Mouse (Mus musculus) left cerebral cortex, postnatal 25 days (tissue): ENCODE results near the gene Rpl3. TPM values are rescaled to one million over a fixed set of nuclear protein-coding genes. Genes with fewer than 3 reads are reported as not detected.
"Not testable (repeated sequence)": the region's sequence is repeated elsewhere in the genome, so short reads cannot be mapped to it uniquely, and the experiment has no call there.

ENCODE experiments used
- DNase-seq, 2 experiments: peaks; one replicate each; pipeline ENCODE4 v3.0.0; 2022; ENCODE audit warnings: low spot score in 2 of 2, mixed read lengths in 1 of 2
- intact Hi-C: fragments of 180-260 bp; cut with DNase I; formaldehyde crosslinking; loops from one replicate; pipeline ENCODE4 v1.15.1; 2025
- total RNA-seq, 2 experiments: library from RNA; stranded (reverse); gene quantifications; 2 replicates each; pipeline ENCODE4 v1.2.3; 2021

Rpl3 gene
- 100 to 1,000 TPM; 457 to 461 TPM for total RNA-seq

GRCm38 (mm10) chr15:80091121-80091955 is at the start of gene Rpl3, which contains the start of gene Syngr1:
Rpl3 (minus strand) TSS chr15:80091868.
Syngr1 (plus strand) TSS chr15:80091334.
- intact Hi-C loops: loop anchor here (2.0 kb wide), 1 partner anchor 41 kb away; the partner anchor contains the start of gene Tab1
- peak; percentile 84 to 89 for DNase-seq

DNA sequence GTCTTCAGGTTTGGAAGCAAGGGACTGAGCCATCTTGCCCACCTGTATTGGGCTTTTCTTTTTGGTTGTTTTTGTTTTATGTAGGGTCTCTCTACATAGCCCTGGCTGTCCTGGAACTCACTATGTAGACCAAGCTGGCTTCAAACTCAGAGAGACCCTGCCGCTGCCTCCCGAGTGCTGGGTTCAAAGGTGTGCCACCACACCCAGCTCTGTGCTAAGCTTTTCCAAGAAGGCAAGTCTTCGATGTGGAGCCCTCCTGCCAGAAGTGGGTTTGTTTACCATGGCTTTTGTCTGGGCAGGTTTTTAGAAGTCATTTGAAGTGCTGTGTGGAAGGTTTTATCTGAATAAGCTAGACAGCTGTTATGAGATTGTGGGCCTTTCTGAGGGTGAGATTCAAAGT is 49.2 kb upstream of the Rpl3 start:
- intact Hi-C loops: no loop called here
- DNase-seq: no peak

GRCm38 (mm10) chr15:80140302-80140701 is 48.6 kb upstream of the Rpl3 start:
- intact Hi-C loops: no loop called here
- DNase-seq: no peak

DNA sequence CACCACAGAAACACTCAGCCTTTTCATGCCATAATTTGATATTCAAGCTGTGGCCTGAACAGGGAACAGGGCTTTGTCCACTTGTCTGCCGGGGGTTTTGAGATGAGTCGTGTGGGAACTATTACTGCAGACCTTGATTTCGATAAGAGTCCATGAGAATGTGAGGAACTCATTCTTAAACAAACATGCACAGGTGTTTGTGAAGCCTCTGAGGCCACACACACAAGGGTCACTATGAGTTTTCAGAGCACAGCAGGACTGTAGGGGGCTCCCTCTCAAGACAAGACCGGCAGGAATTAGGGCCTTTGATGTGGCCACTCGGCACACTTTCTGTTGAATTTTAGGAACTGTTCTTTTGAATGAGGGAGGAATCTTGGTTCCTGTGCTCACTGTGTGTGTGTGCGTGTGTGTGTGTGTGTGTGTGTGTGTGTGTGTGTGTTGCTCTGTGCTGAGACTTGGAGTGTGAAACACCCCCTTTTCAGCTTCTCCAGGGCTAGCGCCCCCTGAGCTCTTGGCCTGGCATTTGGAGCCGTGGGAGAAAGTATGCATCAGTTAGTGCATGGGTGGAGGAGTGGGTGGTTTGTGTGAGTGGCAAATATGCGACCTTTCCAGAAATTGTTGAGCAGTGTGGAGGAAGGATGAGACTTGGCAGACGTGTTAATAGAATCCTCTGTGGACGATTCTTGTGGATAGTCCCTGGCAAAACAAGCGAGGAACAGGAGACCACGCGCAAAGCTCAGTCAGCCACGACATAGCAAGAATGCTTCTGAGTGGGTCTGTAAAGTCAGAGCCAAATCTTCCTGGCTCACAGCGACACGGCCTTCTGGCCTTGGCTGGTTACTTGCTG is 46.5 kb upstream of the Rpl3 start:
- DNase-seq: peak; percentile 68 to 95
- intact Hi-C loops: loop anchor here (1.0 kb wide), 1 partner anchor 35 kb away; the partner anchor contains the start of gene Mgat3

DNA sequence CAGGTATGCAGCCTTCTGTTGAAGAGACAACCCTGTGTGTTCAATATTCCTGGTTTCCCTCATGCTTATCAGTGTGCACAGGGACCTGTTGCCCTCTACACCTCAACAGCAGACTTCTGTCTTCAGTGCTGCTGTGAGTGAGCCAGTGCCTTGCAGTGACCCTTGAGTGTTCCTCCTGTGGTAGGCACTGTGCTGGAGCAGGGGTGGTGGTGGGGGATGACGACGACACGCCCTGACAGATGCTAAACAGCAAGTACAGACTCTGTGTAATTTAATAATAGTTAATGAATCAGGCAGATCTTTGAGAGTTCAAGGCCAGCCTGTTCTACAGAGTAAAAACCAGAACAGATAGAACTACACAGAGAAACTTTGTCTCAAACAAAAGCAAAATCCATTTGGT is 45.0 kb upstream of the Rpl3 start:
- DNase-seq: no peak
- intact Hi-C loops: no loop called here

- intact Hi-C loops: no loop called here
Observed at GRCm38 (mm10) chr15:80135499-80135898, 43.8 kb upstream of the Rpl3 start.

DNA sequence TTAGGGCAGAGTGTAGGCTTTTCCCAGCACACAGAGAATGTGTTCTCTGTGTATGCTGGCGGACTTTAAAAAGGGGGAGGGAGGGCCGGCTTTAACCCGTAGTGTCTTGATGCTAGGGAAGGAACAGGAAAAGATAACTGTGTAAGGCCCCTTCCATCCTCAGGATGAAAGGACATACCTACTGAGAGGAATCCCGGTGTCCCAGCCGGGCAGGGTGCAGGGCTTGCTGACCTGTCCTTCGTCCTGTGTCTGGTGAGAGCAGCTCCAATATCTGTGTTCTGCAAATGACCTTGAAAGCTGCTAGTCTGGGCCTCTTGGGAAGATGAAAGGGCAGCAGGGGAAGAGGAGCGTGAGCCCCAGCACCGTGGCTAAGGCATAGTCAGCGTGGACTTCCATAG is 42.8 kb upstream of the Rpl3 start:
- intact Hi-C loops: loop anchor here (5.0 kb wide), 1 partner anchor 98 kb away; the partner anchor contains the start of gene Mief1
- DNase-seq: no peak

More at GRCm38 (mm10) chr15:80135499-80135898, 43.8 kb upstream of the Rpl3 start:
- no peak for DNase-seq

DNA sequence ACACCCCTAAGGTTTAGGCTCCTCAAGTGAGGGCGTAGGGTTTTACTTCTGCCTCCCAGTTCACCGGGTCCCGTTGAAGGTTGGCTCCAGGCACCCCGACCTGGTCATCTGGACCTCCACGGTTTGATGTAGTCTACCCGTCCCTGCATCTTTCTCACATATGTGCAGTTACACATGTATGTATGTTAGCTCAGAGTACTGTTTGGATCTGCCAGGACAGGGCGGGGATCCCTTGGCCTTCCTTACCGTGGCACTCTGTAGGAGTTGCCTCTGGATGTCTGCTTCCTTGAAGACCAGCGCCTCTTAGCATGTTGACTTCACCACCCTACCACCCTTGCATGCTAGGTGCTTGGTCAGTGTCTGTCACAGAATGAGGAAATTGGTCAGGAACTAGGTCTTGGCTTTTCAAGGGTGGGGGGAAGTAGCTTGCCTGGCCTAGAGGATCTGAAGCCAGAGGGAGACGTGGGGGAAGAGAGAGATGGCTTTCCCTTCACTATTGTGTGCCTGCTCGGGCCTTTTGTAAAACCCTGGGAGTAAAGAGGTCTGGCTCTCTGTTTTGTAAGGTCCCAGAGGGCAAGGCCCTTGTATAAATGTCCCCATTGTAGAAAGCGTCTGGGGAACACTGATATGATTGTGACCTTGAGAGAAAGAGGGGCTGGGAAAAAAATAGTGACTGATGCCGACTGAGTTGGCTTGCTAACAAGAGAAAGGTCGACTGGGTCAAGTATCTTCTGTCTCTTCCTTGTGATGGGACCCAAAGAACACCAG is 42.2 kb upstream of the Rpl3 start:
- intact Hi-C loops: loop anchor here (2.0 to 5.0 kb wide), 2 partner anchors 43 to 98 kb away; partner anchors contain the start of genes Mief1, Rpl3 and Syngr1
- peak in 1 of 2 experiments; percentile 19 for DNase-seq

DNA sequence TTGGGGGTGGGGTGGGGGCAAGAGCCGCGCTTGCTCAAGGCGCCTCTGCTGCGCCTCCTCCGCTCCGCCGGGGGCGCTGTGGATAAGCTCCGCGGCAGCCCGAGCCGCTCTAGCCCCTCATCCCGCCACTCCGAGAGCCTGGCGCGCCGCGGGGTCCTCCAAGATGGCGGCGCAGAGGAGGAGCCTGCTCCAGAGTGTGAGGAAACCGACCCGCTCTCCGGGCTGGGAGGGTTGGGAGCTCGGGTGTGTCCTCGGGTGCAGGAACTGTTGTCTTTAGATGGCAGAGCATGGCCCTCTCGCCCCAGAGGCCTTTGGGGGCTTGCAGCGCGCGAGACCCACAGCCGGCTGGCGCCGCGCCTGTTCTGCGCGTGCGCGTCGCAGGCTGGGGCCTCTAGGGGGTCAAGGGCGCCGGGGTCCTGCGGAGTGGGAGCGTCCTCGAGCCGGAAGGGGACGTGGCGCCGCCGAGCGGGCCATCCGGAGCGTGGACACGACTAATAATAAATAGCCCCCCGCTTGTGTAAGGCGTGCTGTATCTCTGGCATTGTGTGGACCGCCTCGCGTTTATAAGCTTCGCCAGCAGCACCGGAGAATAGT is 41.4 kb upstream of the Rpl3 start, which contains the start of gene Tab1:
Tab1 (plus strand) TSS at position 135 of the 594 bp plus-strand sequence.
- intact Hi-C loops: loop anchor here (2.0 to 5.0 kb wide), 2 partner anchors 42 to 99 kb away; partner anchors contain the start of genes Mief1, Rpl3 and Syngr1
- DNase-seq: peak; percentile 93

GRCm38 (mm10) chr15:80132452-80132851 is 40.8 kb upstream of the Rpl3 start:
- intact Hi-C loops: loop anchor here (2.0 to 5.0 kb wide), 2 partner anchors 42 to 100 kb away; partner anchors contain the start of genes Mief1, Rpl3 and Syngr1
- no peak for DNase-seq

DNA sequence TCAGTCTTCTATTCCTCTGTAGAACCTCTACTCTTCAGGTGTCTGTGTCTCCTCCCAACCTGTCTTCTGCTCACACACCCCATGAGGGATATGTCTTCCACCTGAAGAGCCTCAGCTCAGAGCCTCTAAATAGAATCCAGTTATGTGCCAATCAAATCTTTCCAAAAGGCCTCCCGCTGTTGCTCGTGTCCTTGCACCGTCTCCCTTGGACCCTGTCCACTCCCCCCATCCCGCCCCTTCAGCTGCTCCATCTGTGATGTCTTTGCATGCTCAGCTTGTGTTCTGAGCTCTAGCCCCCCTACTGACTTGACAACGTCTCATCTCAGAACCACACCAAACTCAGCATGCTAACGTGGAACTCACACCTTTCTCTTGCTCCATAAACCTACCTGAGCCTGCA is 39.8 kb upstream of the Rpl3 start:
- no peak for DNase-seq
- intact Hi-C loops: loop anchor here (5.0 kb wide), 1 partner anchor 101 kb away; the partner anchor contains the start of gene Mief1

GRCm38 (mm10) chr15:80130689-80131088 is 39.0 kb upstream of the Rpl3 start:
- DNase-seq: no peak
- intact Hi-C loops: loop anchor here (5.0 kb wide), 1 partner anchor 102 kb away; the partner anchor contains the start of gene Mief1

- intact Hi-C loops: loop anchor here (5.0 kb wide), 1 partner anchor 102 kb away; the partner anchor contains the start of gene Mief1
- DNase-seq: no peak
Observed at GRCm38 (mm10) chr15:80129982-80130381, 38.3 kb upstream of the Rpl3 start.

DNA sequence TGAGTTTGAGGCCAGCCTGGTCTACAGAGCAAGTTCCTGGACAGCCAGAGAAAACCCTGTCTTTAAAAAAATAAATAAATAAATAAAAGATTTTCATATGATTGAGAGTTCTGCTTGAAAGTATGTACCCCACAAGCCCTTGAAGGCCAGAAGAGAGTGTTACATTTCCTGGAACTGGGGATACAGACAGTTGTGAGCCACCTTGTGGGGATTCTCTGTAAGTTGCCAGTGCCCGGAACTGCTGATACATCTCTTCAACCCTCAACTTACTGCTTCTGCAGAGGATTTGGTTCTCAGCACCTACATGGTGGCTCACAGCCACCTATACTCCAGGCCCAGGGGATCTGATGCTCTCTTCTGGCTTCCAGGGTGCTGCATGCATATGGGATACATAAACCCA is 35.5 kb upstream of the Rpl3 start:
- peak in 1 of 2 experiments; percentile 50 for DNase-seq
- intact Hi-C loops: no loop called here

DNA sequence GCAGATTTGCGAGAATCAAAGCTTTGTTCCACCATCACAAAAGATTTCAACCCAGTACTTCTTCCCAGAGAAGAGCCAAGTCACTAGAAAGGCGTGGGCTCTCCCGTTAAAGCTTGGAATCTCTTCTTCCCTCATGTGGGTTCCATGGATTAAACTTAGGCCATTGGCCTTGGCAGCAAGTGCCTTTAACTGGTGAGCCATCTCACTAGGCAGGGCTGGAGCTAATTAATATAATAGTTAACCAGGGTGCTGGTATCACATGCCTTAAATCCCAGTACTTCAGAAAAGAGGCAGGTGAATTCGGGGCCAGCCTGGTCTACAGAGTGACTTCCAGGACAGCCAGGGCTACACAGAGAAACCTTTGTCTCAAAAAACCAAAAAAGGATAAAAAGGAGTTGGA is 33.0 kb upstream of the Rpl3 start:
- intact Hi-C loops: no loop called here

GRCm38 (mm10) chr15:80122431-80122830 is 30.8 kb upstream of the Rpl3 start:
- intact Hi-C loops, DNase-seq: not testable (repeated sequence)

More for the DNA sequence above, 33.0 kb upstream of the Rpl3 start:
- no peak for DNase-seq

DNA sequence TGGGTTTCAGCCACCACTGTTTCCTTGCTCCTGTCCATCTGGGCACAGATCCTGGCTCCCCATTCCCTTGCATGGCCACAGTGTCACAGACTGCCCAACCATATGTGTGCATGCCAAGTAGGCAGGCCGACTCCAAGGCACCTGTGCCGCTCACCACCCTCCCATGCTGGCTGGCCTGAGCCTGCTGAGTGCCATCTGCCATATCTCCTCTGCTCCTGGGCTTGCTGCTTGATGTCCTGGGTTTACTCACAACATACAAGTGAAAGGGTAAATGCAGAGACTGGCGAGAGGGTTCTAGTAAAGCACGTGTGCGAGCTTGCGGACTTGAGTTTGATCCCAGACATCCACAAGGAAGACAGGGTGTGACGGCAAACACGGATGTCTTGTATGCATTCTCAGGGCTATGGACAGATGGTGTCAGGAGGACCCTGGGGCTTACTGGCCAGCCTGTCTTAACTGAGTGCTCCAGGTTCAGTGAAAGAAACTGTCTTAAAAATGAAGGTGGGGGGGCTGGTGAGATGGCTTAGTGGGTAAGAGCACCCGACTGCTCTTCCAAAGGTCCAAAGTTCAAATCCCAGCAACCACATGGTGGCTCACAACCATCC is 30.2 kb upstream of the Rpl3 start:
- intact Hi-C loops: no loop called here
- no peak for DNase-seq

DNA sequence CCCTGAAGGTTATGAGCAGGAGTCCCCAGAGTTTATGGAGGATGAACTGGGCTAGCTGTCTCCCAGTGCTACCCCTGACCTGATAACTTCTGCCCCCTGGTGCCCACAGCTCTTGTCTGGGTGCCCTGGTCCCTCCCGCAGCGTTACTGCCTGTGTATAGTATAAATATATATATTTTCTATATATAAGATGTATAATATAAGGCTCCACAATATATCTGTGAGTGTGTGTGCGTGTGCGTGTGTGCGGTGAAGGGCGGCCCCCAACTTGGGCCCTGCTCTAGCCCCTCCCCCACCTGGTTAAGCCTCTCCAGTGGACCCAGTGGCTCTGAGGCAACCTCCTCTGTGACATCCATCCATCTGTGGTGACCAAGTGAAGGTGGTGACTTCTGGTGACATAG is 27.4 kb upstream of the Rpl3 start:
- no peak for DNase-seq
- intact Hi-C loops: no loop called here
